9 mouse cellular contexts compared by ENCODE assay signal in genomic region chr7:141088473-141088872, GRCm38 (mm10). TPM values are rescaled to one million over a fixed set of nuclear protein-coding genes. Genes with fewer than 3 reads are reported as not detected.
DNase-seq lines count a peak whose midpoint lies in the region; ATAC-seq and TF ChIP-seq lines count a peak whose summit lies in the region.
"Had no signal": no experiment of that assay in that cellular context is flagged by ENCODE, and none has a peak within 500 bp of the region (broad histone marks: within the 10 kb centered on the region; RNA-seq: fewer than 3 reads in every experiment).

No protein-coding gene starts in this region.

- no peak for DNase-seq in heart, postnatal 10 days
- no peak for DNase-seq in stomach, postnatal 0 days (ENCODE audit: low spot score)
- peak; percentile 64 for DNase-seq in thymus, postnatal 4 days
- DNase-seq in adrenal gland, postnatal 10 days, result no peak
- no peak for DNase-seq in cerebellum, adult 11 months

- peak overlapping the region; percentile 51 for H3K4me2 ChIP-seq in heart, embryonic 13.5 days
- H3K4me2 ChIP-seq in stomach, embryonic 15.5 days, result peak overlapping the region; percentile 16
- H3K4me2 ChIP-seq in stomach, postnatal 0 days (replicated peaks; ENCODE audit: low read depth), result no peak overlapping the region
- peak overlapping the region; percentile 43 for H3K4me2 ChIP-seq in liver, embryonic 15.5 days

- no peak overlapping the region for H3K27ac ChIP-seq in heart, embryonic 13.5 days (replicated peaks)
- no peak overlapping the region for H3K27ac ChIP-seq in stomach, embryonic 15.5 days
- H3K27ac ChIP-seq in stomach, postnatal 0 days (replicated peaks), result no peak overlapping the region
- no peak overlapping the region for H3K27ac ChIP-seq in liver, embryonic 15.5 days (replicated peaks)

- peaks cover 69% of the 10 kb centered on the region for H3K27me3 ChIP-seq in heart, embryonic 13.5 days (replicated peaks)
- peaks cover 14% of the 10 kb centered on the region; the same call in 1 of the 2 replicates for H3K27me3 ChIP-seq in stomach, embryonic 15.5 days (replicated peaks)
- H3K27me3 ChIP-seq in stomach, postnatal 0 days (ENCODE audit: control insufficient read depth, insufficient read depth, low read length), result no peaks in the 10 kb centered on the region
- peaks cover 53% of the 10 kb centered on the region for H3K27me3 ChIP-seq in liver, embryonic 15.5 days

- 0 out of 2 replicates have a peak overlapping the region, but pooled peaks have one; percentile 19 for H3K9ac ChIP-seq in heart, embryonic 13.5 days
- no peak overlapping the region for H3K9ac ChIP-seq in stomach, embryonic 15.5 days
- no peak overlapping the region for H3K9ac ChIP-seq in stomach, postnatal 0 days (ENCODE audit: low read length)
- no peak overlapping the region for H3K9ac ChIP-seq in liver, embryonic 15.5 days

- H3K36me3 ChIP-seq in heart, embryonic 13.5 days, result no peaks in the 10 kb centered on the region
- H3K36me3 ChIP-seq in stomach, embryonic 15.5 days, result no peaks in the 10 kb centered on the region
- no peaks in the 10 kb centered on the region for H3K36me3 ChIP-seq in stomach, postnatal 0 days (ENCODE audit: control insufficient read depth, insufficient read depth, low read length)
- no peaks in the 10 kb centered on the region; the same call in 1 of the 2 replicates for H3K36me3 ChIP-seq in liver, embryonic 15.5 days (replicated peaks)

- no peaks in the 10 kb centered on the region for H3K9me3 ChIP-seq in heart, embryonic 13.5 days
- no peaks in the 10 kb centered on the region for H3K9me3 ChIP-seq in stomach, embryonic 15.5 days
- H3K9me3 ChIP-seq in stomach, postnatal 0 days (ENCODE audit: control insufficient read depth, low read length), result no peaks in the 10 kb centered on the region
- H3K9me3 ChIP-seq in liver, embryonic 15.5 days (replicated peaks), result no peaks in the 10 kb centered on the region
- H3K9me3 ChIP-seq: G1E had no signal

- H3K4me1 ChIP-seq in heart, embryonic 13.5 days, result peaks cover 15% of the 10 kb centered on the region
- peaks cover 19% of the 10 kb centered on the region; the same call in 1 of the 2 replicates for H3K4me1 ChIP-seq in stomach, embryonic 15.5 days
- peaks cover 3% of the 10 kb centered on the region; the same call in 1 of the 2 replicates for H3K4me1 ChIP-seq in stomach, postnatal 0 days (replicated peaks; ENCODE audit: control insufficient read depth, insufficient read depth)
- peaks cover 32% of the 10 kb centered on the region for H3K4me1 ChIP-seq in liver, embryonic 15.5 days (replicated peaks)

- no peak for TF ChIP-seq CTCF in stomach, postnatal 0 days (IDR thresholded peaks at IDR 0.05; ENCODE audit: low read depth)

- intact Hi-C loops in heart, postnatal 10 days (cut with DNase I), result no loop called here

- ATAC-seq in heart, embryonic 13.5 days (ENCODE audit: extremely low read depth, insufficient number of reproducible peaks, low FRiP score, low TSS enrichment), result no peak
- ATAC-seq in stomach, embryonic 15.5 days (ENCODE audit: insufficient read depth, low FRiP score, low read depth), result no peak
- no peak for ATAC-seq in stomach, postnatal 0 days (ENCODE audit: low FRiP score, low TSS enrichment)
- no peak for ATAC-seq in liver, embryonic 15.5 days (ENCODE audit: insufficient read depth)

- H3K4me3 ChIP-seq in heart, embryonic 13.5 days, result peak overlapping the region; percentile 26
- H3K4me3 ChIP-seq in stomach, embryonic 15.5 days (replicated peaks), result no peak overlapping the region
- no peak overlapping the region for H3K4me3 ChIP-seq in stomach, postnatal 0 days (ENCODE audit: low read depth, low read length)
- H3K4me3 ChIP-seq in liver, embryonic 15.5 days (replicated peaks), result no peak overlapping the region

- no peak for TF ChIP-seq EP300 in stomach, postnatal 0 days (optimal IDR thresholded peaks at IDR 0.05)

- WGBS in heart, embryonic 13.5 days, result 7% methylated on average over 18 of the region's 18 CpGs
- WGBS in stomach, embryonic 15.5 days, result 15% methylated on average over 18 of the region's 18 CpGs
- 17% methylated on average over 18 of the region's 18 CpGs for WGBS in stomach, postnatal 0 days
- 12% methylated on average over 18 of the region's 18 CpGs for WGBS in liver, embryonic 15.5 days (ENCODE audit: insufficient replicate concordance)

RNA-seq across cellular contexts. Expression of gene Pkp3, which starts 10.5 kb away (rescaled TPM):
- 0.31 and 0.72 TPM in 2 replicates for polyA plus RNA-seq in heart, embryonic 13.5 days (2015; fragmentation: Nextera tagmentation; extraction: Ambion mirVana)
- under 1 TPM in 1 of 2 experiments, not detected in 1; 0.24 TPM for total RNA-seq in heart, postnatal 10 days (2021)
- polyA plus RNA-seq in stomach, embryonic 15.5 days (2015; fragmentation: Nextera tagmentation; extraction: Ambion mirVana), result 38.4 and 47.2 TPM in 2 replicates
- polyA plus RNA-seq in stomach, postnatal 0 days (2015; fragmentation: Nextera tagmentation; extraction: Ambion mirVana), result 97.9 and 105 TPM in 2 replicates
- polyA plus RNA-seq in liver, embryonic 15.5 days (2015; fragmentation: Nextera tagmentation; extraction: Ambion mirVana), result 0.54 and 0.84 TPM in 2 replicates
- 1 to 10 TPM in 1 of 2 experiments, under 1 TPM in 1; 0.94 to 1.5 TPM for total RNA-seq in adrenal gland, postnatal 10 days (2021)
- total RNA-seq: G1E had no signal
- polyA plus RNA-seq: G1E had no signal

RNA-seq across cellular contexts. Expression of gene Sigirr, which starts 11.9 kb away (rescaled TPM):
- polyA plus RNA-seq in heart, embryonic 13.5 days (2015; fragmentation: Nextera tagmentation; extraction: Ambion mirVana), result 3.4 and 3.5 TPM in 2 replicates
- total RNA-seq in heart, postnatal 10 days (2021), result 1 to 10 TPM; 6.7 to 8.2 TPM
- 13.1 and 15.1 TPM in 2 replicates for polyA plus RNA-seq in stomach, embryonic 15.5 days (2015; fragmentation: Nextera tagmentation; extraction: Ambion mirVana)
- 12.6 and 14.0 TPM in 2 replicates for polyA plus RNA-seq in stomach, postnatal 0 days (2015; fragmentation: Nextera tagmentation; extraction: Ambion mirVana)
- polyA plus RNA-seq in liver, embryonic 15.5 days (2015; fragmentation: Nextera tagmentation; extraction: Ambion mirVana), result 22.1 and 28.1 TPM in 2 replicates
- 10 to 100 TPM in 1 of 2 experiments, 1 to 10 TPM in 1; 8.3 to 10.6 TPM for total RNA-seq in adrenal gland, postnatal 10 days (2021)

RNA-seq across cellular contexts. Expression of gene B4galnt4, which starts 27.6 kb away (rescaled TPM):
- polyA plus RNA-seq in heart, embryonic 13.5 days (2015; fragmentation: Nextera tagmentation; extraction: Ambion mirVana), result 1.6 and 2.7 TPM in 2 replicates
- under 1 TPM in 1 of 2 experiments, not detected in 1; 0.22 TPM for total RNA-seq in heart, postnatal 10 days (2021)
- 7.0 and 9.2 TPM in 2 replicates for polyA plus RNA-seq in stomach, embryonic 15.5 days (2015; fragmentation: Nextera tagmentation; extraction: Ambion mirVana)
- 1.2 and 1.5 TPM in 2 replicates for polyA plus RNA-seq in stomach, postnatal 0 days (2015; fragmentation: Nextera tagmentation; extraction: Ambion mirVana)
- polyA plus RNA-seq in liver, embryonic 15.5 days (2015; fragmentation: Nextera tagmentation; extraction: Ambion mirVana), result 0.45 and 0.46 TPM in 2 replicates
- total RNA-seq in adrenal gland, postnatal 10 days (2021), result 1 to 10 TPM; 2.0 to 5.1 TPM
- total RNA-seq: G1E had no signal
- polyA plus RNA-seq: G1E had no signal

RNA-seq across cellular contexts. Expression of gene Ano9, which starts 29.1 kb away (rescaled TPM):
- polyA plus RNA-seq in heart, embryonic 13.5 days (2015; fragmentation: Nextera tagmentation; extraction: Ambion mirVana), result 0.21 and 0.23 TPM in 2 replicates
- total RNA-seq in heart, postnatal 10 days (2021), result under 1 TPM; 0.10 to 0.14 TPM
- polyA plus RNA-seq in stomach, embryonic 15.5 days (2015; fragmentation: Nextera tagmentation; extraction: Ambion mirVana), result 16.2 and 20.5 TPM in 2 replicates
- 17.9 and 20.4 TPM in 2 replicates for polyA plus RNA-seq in stomach, postnatal 0 days (2015; fragmentation: Nextera tagmentation; extraction: Ambion mirVana)
- polyA plus RNA-seq in liver, embryonic 15.5 days (2015; fragmentation: Nextera tagmentation; extraction: Ambion mirVana), result 0.99 and 1.5 TPM in 2 replicates
- under 1 TPM; 0.33 to 0.42 TPM for total RNA-seq in adrenal gland, postnatal 10 days (2021)
- polyA plus RNA-seq: G1E had no signal

RNA-seq across cellular contexts. Expression of gene Ptdss2, which starts 33.7 kb away (rescaled TPM):
- polyA plus RNA-seq in heart, embryonic 13.5 days (2015; fragmentation: Nextera tagmentation; extraction: Ambion mirVana), result 57.9 and 66.4 TPM in 2 replicates
- 10 to 100 TPM; 37.4 to 45.9 TPM for total RNA-seq in heart, postnatal 10 days (2021)
- polyA plus RNA-seq in stomach, embryonic 15.5 days (2015; fragmentation: Nextera tagmentation; extraction: Ambion mirVana), result 58.6 and 60.7 TPM in 2 replicates
- 21.6 and 22.9 TPM in 2 replicates for polyA plus RNA-seq in stomach, postnatal 0 days (2015; fragmentation: Nextera tagmentation; extraction: Ambion mirVana)
- polyA plus RNA-seq in liver, embryonic 15.5 days (2015; fragmentation: Nextera tagmentation; extraction: Ambion mirVana), result 138 and 140 TPM in 2 replicates
- 10 to 100 TPM; 51.0 to 57.2 TPM for total RNA-seq in adrenal gland, postnatal 10 days (2021)

Comparison
In these comparisons a context has a peak if more than half of its experiments do, and no peak if none do; other contexts are left out.
1. RNA of gene Pkp3, which starts 10.5 kb away (polyA plus RNA-seq): 97.9 to 105 TPM in stomach, postnatal 0 days and 38.4 to 47.2 TPM in stomach, embryonic 15.5 days; 0.31 to 0.72 TPM in heart, embryonic 13.5 days and 0.54 to 0.84 TPM in liver, embryonic 15.5 days; every median in the first group is over 10 times any median in the second.